Mouse (Mus musculus): ENCODE measurements around the gene Amn. TPM values are rescaled to one million over a fixed set of nuclear protein-coding genes. Genes with fewer than 3 reads are reported as not detected.

Gene Amn
- polyA plus RNA-seq, 1 experiment from 2014 or later = 1.5 TPM

- 66% methylated on average over 4 of the region's 4 CpGs for WGBS
- ATAC-seq (ENCODE audit: insufficient number of reproducible peaks, insufficient read depth, low FRiP score, low TSS enrichment, low read depth) = no peak
Measured at GRCm38 (mm10) chr12:111267673-111268325, 3.1 kb upstream of the Amn start.

GRCm38 (mm10) chr12:111271406-111271805, 511 bp downstream of the Amn start:
- 0 out of 2 replicates have a peak overlapping the region, but pooled peaks have one; percentile 44 for H3K9ac ChIP-seq
- ATAC-seq (ENCODE audit: insufficient number of reproducible peaks, insufficient read depth, low FRiP score, low TSS enrichment, low read depth) = no peak
- peaks cover 4% of the 10 kb centered on the region; the same call in 1 of the 2 replicates for H3K36me3 ChIP-seq
- peak overlapping the region; percentile 20 for H3K4me3 ChIP-seq
- H3K9me3 ChIP-seq = no peaks in the 10 kb centered on the region; the same call in 1 of the 2 replicates
- peaks cover 79% of the 10 kb centered on the region for H3K27me3 ChIP-seq
- H3K27ac ChIP-seq = no peak overlapping the region
- H3K4me1 ChIP-seq = peaks cover 34% of the 10 kb centered on the region
- peak overlapping the region; percentile 45 for H3K4me2 ChIP-seq
- WGBS = 6% methylated on average over 28 of the region's 28 CpGs

More at GRCm38 (mm10) chr12:111267673-111268325, 3.1 kb upstream of the Amn start:
- no peak overlapping the region for H3K4me3 ChIP-seq
- H3K36me3 ChIP-seq = peaks cover 21% of the 10 kb centered on the region
- peaks cover 43% of the 10 kb centered on the region for H3K27me3 ChIP-seq
- no peak overlapping the region for H3K27ac ChIP-seq
- no peak overlapping the region for H3K9ac ChIP-seq
- H3K4me1 ChIP-seq = peaks cover 12% of the 10 kb centered on the region
- H3K9me3 ChIP-seq = no peaks in the 10 kb centered on the region; the same call in 1 of the 2 replicates
- no peak overlapping the region for H3K4me2 ChIP-seq

GRCm38 (mm10) chr12:111271966-111272365, 1.1 kb downstream of the Amn start:
- Histone ChIP-seq H3K9ac (no peak overlapping the region), H3K4me2 (peak overlapping the region; percentile 45), H3K4me3 (peak overlapping the region; percentile 20; the same call in 1 of the 2 replicates), H3K27me3 (peaks cover 84% of the 10 kb centered on the region), H3K9me3 (no peaks in the 10 kb centered on the region; the same call in 1 of the 2 replicates), H3K27ac (no peak overlapping the region), H3K4me1 (peaks cover 34% of the 10 kb centered on the region), H3K36me3 (peaks cover 4% of the 10 kb centered on the region; the same call in 1 of the 2 replicates)
- WGBS = 13% methylated on average over 8 of the region's 8 CpGs
- no peak for ATAC-seq (ENCODE audit: insufficient number of reproducible peaks, insufficient read depth, low FRiP score, low TSS enrichment, low read depth)

GRCm38 (mm10) chr12:111272420-111272819, 1.5 kb downstream of the Amn start:
- ATAC-seq (ENCODE audit: insufficient number of reproducible peaks, insufficient read depth, low FRiP score, low TSS enrichment, low read depth) = no peak
- no peak overlapping the region for H3K27ac ChIP-seq
- H3K9ac ChIP-seq = no peak overlapping the region
- no peak overlapping the region for H3K4me2 ChIP-seq
- peaks cover 89% of the 10 kb centered on the region for H3K27me3 ChIP-seq
- H3K4me1 ChIP-seq = peaks cover 34% of the 10 kb centered on the region
- 21% methylated on average over 12 of the region's 12 CpGs for WGBS
- H3K4me3 ChIP-seq = no peak overlapping the region
- H3K9me3 ChIP-seq = no peaks in the 10 kb centered on the region; the same call in 1 of the 2 replicates
- H3K36me3 ChIP-seq = 0 out of 2 replicates have a peak, but pooled peaks cover under 1% of the 10 kb centered on the region

- no peaks in the 10 kb centered on the region for H3K36me3 ChIP-seq
- no peak for ATAC-seq (ENCODE audit: insufficient number of reproducible peaks, insufficient read depth, low FRiP score, low TSS enrichment, low read depth)
- peak overlapping the region; percentile 67 for H3K9ac ChIP-seq
- no peak overlapping the region for H3K27ac ChIP-seq
- H3K27me3 ChIP-seq = peaks cover 87% of the 10 kb centered on the region
- peak overlapping the region; percentile 92 for H3K4me2 ChIP-seq
- H3K4me3 ChIP-seq = peak overlapping the region; percentile 49
- 3% methylated on average over 28 of the region's 28 CpGs for WGBS
- H3K4me1 ChIP-seq = peaks cover 34% of the 10 kb centered on the region
- no peaks in the 10 kb centered on the region; the same call in 1 of the 2 replicates for H3K9me3 ChIP-seq
Measured at GRCm38 (mm10) chr12:111274006-111274405, 3.1 kb downstream of the Amn start.

GRCm38 (mm10) chr12:111274447-111275149, 3.7 kb downstream of the Amn start:
- Histone ChIP-seq H3K27me3 (peaks cover 81% of the 10 kb centered on the region), H3K4me3 (peak overlapping the region; percentile 49), H3K9me3 (no peaks in the 10 kb centered on the region; the same call in 1 of the 2 replicates), H3K9ac (peak overlapping the region; percentile 67), H3K4me2 (peak overlapping the region; percentile 92), H3K4me1 (peaks cover 34% of the 10 kb centered on the region), H3K27ac (no peak overlapping the region), H3K36me3 (no peaks in the 10 kb centered on the region)
- no peak for ATAC-seq (ENCODE audit: insufficient number of reproducible peaks, insufficient read depth, low FRiP score, low TSS enrichment, low read depth)
- 1% methylated on average over 80 of the region's 80 CpGs for WGBS

- peak; percentile 11; the same call in 1 of the 2 replicates for ATAC-seq (ENCODE audit: insufficient number of reproducible peaks, insufficient read depth, low FRiP score, low TSS enrichment, low read depth)
- H3K9me3 ChIP-seq = no peaks in the 10 kb centered on the region; the same call in 1 of the 2 replicates
- H3K4me2 ChIP-seq = peak overlapping the region; percentile 92
- H3K27me3 ChIP-seq = peaks cover 74% of the 10 kb centered on the region
- H3K27ac ChIP-seq = no peak overlapping the region
- H3K36me3 ChIP-seq = no peaks in the 10 kb centered on the region
- peak overlapping the region; percentile 67 for H3K9ac ChIP-seq
- peaks cover 34% of the 10 kb centered on the region for H3K4me1 ChIP-seq
- H3K4me3 ChIP-seq = peak overlapping the region; percentile 49
- 1% methylated on average over 58 of the region's 58 CpGs for WGBS
Measured at GRCm38 (mm10) chr12:111275150-111275841, 4.4 kb downstream of the Amn start.

- Histone ChIP-seq H3K4me3 (no peak overlapping the region), H3K27ac (no peak overlapping the region), H3K4me1 (peaks cover 26% of the 10 kb centered on the region), H3K9ac (no peak overlapping the region), H3K9me3 (no peaks in the 10 kb centered on the region; the same call in 1 of the 2 replicates), H3K36me3 (no peaks in the 10 kb centered on the region), H3K27me3 (peaks cover 64% of the 10 kb centered on the region), H3K4me2 (no peak overlapping the region)
- ATAC-seq (ENCODE audit: insufficient number of reproducible peaks, insufficient read depth, low FRiP score, low TSS enrichment, low read depth) = no peak
- 52% methylated on average over 6 of the region's 6 CpGs for WGBS
Measured at GRCm38 (mm10) chr12:111276371-111276770, 5.5 kb downstream of the Amn start.

GRCm38 (mm10) chr12:111283573-111283972, 12.7 kb downstream of the Amn start:
- 81% methylated on average over 4 of the region's 4 CpGs for WGBS
- Histone ChIP-seq H3K9ac (no peak overlapping the region), H3K9me3 (no peaks in the 10 kb centered on the region), H3K36me3 (no peaks in the 10 kb centered on the region), H3K4me3 (no peak overlapping the region), H3K4me1 (peaks cover 15% of the 10 kb centered on the region), H3K27ac (no peak overlapping the region), H3K27me3 (no peaks in the 10 kb centered on the region), H3K4me2 (no peak overlapping the region)
- ATAC-seq (ENCODE audit: insufficient number of reproducible peaks, insufficient read depth, low FRiP score, low TSS enrichment, low read depth) = 0 out of 2 replicates have a peak, but pooled peaks have one; percentile 58

- no peaks in the 10 kb centered on the region for H3K36me3 ChIP-seq
- H3K4me1 ChIP-seq = peaks cover 15% of the 10 kb centered on the region
- no peaks in the 10 kb centered on the region for H3K9me3 ChIP-seq
- H3K9ac ChIP-seq = 0 out of 2 replicates have a peak overlapping the region, but pooled peaks have one; percentile 4
- 25% methylated on average over 10 of the region's 10 CpGs for WGBS
- peak overlapping the region; percentile 50 for H3K4me2 ChIP-seq
- no peak for ATAC-seq (ENCODE audit: insufficient number of reproducible peaks, insufficient read depth, low FRiP score, low TSS enrichment, low read depth)
- no peak overlapping the region for H3K27ac ChIP-seq
- H3K4me3 ChIP-seq = peak overlapping the region; percentile 28
- H3K27me3 ChIP-seq = no peaks in the 10 kb centered on the region
Measured at GRCm38 (mm10) chr12:111284532-111284931, 13.6 kb downstream of the Amn start.

GRCm38 (mm10) chr12:111293025-111293424, 22.1 kb downstream of the Amn start:
- no peak for ATAC-seq (ENCODE audit: insufficient number of reproducible peaks, insufficient read depth, low FRiP score, low TSS enrichment, low read depth)
- Histone ChIP-seq H3K4me1 (no peaks in the 10 kb centered on the region), H3K9ac (no peak overlapping the region), H3K4me3 (no peak overlapping the region), H3K27ac (no peak overlapping the region), H3K27me3 (no peaks in the 10 kb centered on the region), H3K4me2 (no peak overlapping the region), H3K9me3 (no peaks in the 10 kb centered on the region), H3K36me3 (peaks cover 81% of the 10 kb centered on the region)
- WGBS = 93% methylated on average over 12 of the region's 12 CpGs
